Mouse (Mus musculus) thymus, postnatal 14 days (tissue): ENCODE results near the gene Ctnnb1.

Experiments
- DNase-seq: peaks from one replicate; pipeline ENCODE4 v3.0.0; 2021

The Ctnnb1 gene

DNA sequence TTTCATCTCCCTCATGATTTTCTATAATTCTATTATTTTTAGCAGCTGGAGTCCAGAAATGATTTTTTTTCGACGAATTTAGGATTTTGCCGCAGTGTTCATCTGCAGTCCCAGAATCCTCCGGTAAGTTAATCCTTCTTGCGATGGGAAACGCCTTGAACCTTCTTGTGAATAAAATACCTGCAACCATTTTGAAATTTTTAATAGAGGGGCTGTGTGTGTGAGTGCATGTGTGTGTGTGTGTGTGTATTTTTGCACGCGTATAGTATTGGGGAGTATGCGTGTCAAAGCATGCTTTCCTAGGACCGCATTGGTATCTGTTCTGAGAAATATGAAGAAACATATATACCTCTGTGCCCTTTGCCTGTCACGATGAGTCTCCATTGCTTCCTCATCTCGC lies 1.0 kb downstream of the Ctnnb1 start:
- no peak for DNase-seq

DNA sequence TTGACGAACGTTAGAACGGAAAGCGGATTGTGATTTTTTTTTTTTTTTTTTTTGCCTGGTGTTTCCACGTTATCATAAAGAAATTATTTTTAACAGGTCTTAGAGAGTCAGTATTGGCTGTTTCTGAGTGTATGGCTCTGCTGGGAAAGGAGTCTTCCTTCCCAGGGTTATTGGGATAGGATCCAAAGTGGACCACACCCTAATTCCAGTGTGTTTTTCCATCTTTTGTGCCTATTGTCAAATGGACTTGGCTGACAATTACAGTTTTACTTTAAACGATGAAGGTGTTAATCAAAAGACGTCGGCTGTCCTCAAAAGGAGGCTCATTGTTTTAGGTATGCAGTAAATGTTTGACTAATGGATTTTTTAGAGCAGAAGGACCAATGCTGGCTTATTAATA lies 1.8 kb downstream of the Ctnnb1 start:
- DNase-seq: no peak

DNA sequence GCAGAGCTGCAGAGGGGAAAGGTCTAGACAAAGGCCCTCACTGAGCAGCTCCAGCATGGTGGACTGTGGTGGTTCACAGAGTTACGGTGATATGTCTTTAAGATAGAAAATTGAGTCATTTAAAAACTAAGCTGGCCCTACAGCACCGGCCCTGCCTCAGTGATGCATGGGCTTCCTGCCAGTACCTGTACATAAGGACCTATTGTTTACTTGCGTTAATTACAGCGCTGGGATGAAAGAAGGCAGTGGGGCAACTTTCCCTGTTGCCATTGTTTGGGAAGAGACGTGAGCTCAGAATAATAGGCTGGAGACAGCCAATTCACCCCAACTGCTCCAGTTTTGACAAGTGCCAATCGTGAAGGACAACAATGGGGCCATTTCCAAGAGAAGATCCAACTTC lies 3.4 kb downstream of the Ctnnb1 start:
- peak; percentile 11 for DNase-seq

GRCm38 (mm10) chr9:120932797-120933586 lies 4.0 kb downstream of the Ctnnb1 start:
- DNase-seq: peak; percentile 98

GRCm38 (mm10) chr9:120933587-120933885 lies 4.5 kb downstream of the Ctnnb1 start:
- DNase-seq: no peak

DNA sequence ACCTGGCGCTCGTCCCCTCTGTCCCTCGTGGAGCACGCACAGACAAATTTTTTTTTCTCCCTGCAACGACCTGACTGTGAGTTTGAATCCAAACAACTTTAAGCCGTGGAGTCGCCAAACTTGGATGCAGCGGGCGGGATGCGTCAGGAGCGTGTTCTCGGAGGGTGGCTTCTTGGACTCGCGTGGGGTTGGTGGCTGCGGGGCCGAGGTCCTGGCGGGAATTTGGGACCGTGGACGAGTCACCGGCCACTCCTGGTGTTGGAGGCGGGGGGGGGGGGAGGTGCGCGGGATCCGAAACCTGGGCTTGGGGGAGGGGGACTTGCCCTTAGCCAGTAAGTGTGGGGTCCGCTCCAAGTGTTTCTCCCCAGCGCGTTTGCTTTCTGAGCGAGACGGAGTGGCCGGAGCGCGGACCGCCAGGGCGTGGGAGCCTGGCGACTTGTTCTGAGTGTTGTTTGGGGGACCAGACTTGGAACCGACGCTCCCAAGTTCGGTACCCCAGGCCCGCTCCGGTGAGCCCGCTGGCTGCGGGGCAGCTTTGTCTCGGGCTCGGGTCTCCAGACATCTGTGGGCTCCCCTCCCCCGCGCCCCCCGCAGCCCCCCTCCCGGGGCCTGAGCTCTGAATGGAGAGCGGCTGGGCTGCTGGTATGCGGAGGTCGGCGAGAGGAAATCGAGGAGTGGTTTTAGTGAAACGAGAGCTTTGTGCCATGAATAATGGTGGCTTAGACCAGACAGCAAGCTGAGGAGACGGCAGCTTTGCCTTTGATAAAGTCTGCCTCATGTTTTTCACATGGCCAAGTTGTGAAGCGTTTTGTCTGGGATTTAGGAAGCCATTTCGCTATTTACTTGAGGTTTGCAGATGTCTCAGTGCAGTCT lies 5.1 kb downstream of the Ctnnb1 start:
- peak; percentile 63 for DNase-seq

GRCm38 (mm10) chr9:120934821-120935633 lies 6.0 kb downstream of the Ctnnb1 start:
- no peak for DNase-seq

GRCm38 (mm10) chr9:120935634-120935922 lies 6.6 kb downstream of the Ctnnb1 start:
- DNase-seq: no peak

DNA sequence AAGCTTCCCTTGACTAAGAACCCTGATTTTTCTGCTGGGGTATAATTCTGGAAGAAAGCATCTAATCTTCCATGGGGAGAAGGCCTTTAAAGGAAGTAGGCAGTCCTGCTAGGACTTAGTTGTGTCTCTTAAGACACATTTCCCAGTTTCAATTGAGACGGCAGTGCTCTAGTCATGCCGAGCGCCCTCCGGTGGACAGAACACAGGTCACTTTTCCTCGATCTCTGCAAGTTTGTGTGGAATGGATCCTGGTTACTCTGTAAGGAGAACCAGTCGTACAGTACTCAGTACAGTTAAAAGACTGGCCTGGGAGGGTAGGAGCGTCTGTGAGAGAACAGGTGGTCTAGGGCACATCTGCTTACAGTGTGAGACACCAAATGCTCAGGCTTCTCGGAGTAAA lies 7.3 kb downstream of the Ctnnb1 start:
- DNase-seq: peak; percentile 62

- DNase-seq: no peak
Measured at GRCm38 (mm10) chr9:120940858-120941257, 11.8 kb downstream of the Ctnnb1 start.

GRCm38 (mm10) chr9:120943757-120944156 lies 14.7 kb downstream of the Ctnnb1 start:
- DNase-seq: no peak

DNA sequence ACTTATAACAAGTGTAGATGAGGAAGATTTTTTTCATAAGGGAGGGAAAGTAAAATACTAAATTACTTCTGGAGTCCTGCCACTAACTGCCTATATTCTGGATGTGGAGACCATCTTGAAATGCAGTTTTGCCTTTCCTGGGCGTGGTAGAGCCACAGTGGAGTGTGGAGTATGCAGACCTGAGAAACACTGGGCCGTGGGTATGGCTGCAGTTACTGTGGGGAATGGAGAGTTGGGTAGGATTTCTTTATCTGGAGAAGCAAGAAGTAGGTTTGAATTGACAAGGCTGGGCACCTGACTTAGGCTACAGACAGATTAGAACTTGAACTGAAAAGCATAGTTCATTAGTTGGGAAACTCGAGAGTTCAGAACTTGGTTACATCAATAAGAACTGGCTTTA lies 15.2 kb downstream of the Ctnnb1 start:
- DNase-seq: no peak

- no peak for DNase-seq
Measured at GRCm38 (mm10) chr9:120946131-120946530, 17.1 kb downstream of the Ctnnb1 start.

DNA sequence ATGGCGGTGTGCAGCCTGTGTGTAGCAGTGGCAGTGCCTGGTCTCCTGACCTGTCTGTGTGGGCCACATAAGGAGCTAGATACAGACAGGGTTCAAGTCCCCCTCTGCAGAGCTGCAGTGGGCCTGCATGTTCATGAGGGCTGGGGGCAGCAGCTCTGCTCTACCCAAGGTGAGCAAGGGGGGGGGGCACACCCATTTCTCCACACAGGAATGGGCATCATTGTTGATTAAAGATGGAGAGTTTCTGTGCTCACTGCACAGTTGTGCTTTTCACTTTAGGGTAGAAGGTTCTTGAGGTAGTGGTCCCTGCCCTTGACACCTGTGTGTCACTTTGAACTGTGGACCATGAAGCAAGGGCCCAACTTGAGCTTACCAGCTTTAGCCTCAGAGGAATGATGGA lies 19.8 kb downstream of the Ctnnb1 start:
- DNase-seq: no peak

DNA sequence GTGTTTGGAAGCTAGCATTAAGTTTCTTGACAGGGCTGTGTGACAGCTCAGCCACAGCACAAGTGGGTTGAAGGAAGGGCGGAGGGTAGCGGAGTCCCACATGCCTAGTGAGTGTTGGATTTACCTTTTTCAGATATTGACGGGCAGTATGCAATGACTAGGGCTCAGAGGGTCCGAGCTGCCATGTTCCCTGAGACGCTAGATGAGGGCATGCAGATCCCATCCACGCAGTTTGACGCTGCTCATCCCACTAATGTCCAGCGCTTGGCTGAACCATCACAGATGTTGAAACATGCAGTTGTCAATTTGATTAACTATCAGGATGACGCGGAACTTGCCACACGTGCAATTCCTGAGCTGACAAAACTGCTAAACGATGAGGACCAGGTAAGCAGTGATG lies 21.7 kb downstream of the Ctnnb1 start:
- DNase-seq: no peak

GRCm38 (mm10) chr9:120951947-120952346 lies 22.9 kb downstream of the Ctnnb1 start:
- no peak for DNase-seq

- no peak for DNase-seq
Measured at GRCm38 (mm10) chr9:120958051-120958450, 29.0 kb downstream of the Ctnnb1 start.

DNA sequence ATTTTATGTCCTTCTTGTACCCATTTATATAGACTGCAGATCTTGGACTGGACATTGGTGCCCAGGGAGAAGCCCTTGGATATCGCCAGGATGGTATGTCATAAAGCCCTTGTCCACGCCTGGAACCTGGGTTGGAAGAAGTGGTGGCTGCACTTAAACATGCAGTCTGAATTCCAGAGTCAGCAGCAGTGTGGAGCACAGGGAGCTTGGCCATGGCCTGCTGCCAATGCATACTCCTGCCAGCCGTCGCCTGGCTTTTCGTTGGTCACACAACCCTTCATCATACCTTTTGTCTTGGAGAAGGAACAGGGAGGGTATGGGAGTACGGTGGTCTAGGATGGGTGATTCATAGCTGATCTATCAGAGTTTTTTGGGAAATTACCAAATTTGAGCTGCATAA lies 29.5 kb downstream of the Ctnnb1 start:
- no peak for DNase-seq

- DNase-seq: no peak
Measured at GRCm38 (mm10) chr9:120959225-120959624, 30.2 kb downstream of the Ctnnb1 start.

- peak; percentile 21 for DNase-seq
Measured at GRCm38 (mm10) chr9:120960611-120961010, 31.6 kb downstream of the Ctnnb1 start.

DNA sequence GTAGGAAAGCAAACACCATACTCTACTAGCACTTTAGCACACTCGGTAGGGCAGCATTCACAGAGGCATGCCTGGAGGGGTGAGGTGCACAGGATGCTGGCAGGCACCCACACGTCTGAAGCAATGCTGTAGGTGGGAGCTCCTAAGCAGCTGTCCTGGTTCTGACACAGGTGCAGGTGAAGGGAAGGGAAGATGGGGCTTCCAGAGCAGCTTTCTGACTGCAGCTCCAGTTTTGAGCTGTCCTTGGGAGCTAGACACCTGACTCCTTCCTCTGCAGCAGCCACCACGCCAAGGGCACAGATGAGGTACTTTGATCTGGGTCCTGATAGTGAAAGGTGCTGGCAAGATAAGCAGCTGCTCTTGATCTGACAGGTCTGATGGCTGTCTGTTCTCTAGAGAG lies 32.5 kb downstream of the Ctnnb1 start:
- DNase-seq: peak; percentile 68

DNA sequence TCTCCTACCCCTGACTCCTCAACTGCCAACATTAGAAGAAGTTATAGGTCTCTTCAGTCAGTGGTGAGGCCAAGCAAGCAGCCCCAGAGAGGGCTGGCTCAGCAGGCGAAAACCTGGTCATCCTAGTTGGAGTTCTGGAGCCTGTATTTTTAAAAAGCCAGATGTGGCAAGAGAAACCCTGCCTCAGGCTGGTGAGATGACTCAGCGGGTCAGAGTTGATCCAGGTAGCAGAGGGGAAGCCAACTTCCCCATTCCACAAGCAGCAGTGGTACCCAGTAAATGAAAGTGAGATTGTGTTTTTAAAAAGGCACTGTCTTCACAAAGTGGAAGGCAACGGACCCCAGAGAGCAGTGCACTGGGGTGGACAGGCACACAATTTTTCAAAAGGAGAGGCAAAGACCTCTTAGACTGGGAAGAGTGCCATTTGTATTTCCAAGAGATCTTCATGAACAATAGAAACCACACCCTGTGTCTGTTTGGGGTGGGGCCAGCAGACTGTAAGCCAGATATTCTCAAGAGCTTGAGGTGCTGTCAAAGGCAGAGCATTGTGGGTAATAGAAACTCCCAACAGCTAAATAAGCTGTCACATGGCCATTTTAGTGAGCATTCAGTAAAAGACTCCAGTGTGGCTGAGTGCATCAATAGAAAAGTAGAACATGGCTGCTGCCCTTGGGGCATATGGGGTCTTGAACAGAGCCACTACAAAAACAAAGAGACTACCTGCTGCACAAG lies 33.1 kb downstream of the Ctnnb1 start:
- no peak for DNase-seq

DNA sequence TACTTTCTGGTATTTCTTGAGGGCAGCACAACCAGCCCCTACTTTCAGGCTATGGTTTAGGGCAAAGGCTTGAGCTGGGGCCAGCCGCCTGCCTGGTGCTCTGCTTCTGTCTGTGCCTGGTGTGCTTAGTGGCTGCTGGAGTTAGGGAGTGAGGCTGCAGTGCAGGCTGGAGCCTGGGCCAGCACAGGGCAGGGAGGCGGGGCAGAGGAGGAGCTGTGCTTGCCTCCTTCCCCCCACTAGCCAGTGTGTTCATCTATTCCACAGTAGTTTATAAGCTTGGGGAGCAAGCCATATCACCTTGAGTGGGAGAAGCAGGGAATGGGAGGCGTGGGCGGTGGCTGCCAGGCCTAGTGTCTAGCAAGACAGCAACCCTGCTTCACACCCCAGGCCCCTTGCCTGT lies 34.1 kb downstream of the Ctnnb1 start:
- DNase-seq: no peak
